Mouse (Mus musculus) left cerebral cortex, adult 11 months (tissue): ENCODE measurements around the gene Dusp16.
A peak's percentile ranks its signal among the peaks of the same experiment; 100 is the strongest.
"Not testable (repeated sequence)": the region's sequence is repeated elsewhere in the genome, so short reads cannot be mapped to it uniquely, and the experiment has no call there.

ENCODE experiments used
- DNase-seq: peaks from one replicate; pipeline ENCODE4 v3.0.0; 2022; ENCODE audit warnings: low spot score

The Dusp16 gene

DNA sequence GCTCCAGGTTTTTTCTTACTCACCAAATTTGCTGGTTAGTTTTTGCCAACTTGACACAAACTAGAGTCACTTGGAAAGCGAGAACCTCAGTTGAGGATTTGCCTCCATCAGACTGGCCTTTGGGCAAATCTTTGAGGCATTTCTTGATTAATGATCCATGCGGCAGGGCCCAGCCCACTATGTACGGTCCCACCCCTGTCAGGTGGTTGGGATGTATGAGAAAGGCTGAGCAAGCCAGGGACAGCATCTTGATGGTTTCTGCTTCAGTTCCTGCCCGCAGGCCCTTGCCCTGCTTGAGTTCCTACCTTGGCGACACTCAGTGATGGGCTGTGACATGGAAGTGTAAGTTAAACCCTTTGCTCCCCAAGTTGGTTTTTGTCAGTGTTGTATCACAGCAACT, 94.2 kb downstream of the Dusp16 start:
- DNase-seq, result no peak

GRCm38 (mm10) chr6:134696554-134696953, 95.9 kb downstream of the Dusp16 start:
- DNase-seq, result no peak

DNA sequence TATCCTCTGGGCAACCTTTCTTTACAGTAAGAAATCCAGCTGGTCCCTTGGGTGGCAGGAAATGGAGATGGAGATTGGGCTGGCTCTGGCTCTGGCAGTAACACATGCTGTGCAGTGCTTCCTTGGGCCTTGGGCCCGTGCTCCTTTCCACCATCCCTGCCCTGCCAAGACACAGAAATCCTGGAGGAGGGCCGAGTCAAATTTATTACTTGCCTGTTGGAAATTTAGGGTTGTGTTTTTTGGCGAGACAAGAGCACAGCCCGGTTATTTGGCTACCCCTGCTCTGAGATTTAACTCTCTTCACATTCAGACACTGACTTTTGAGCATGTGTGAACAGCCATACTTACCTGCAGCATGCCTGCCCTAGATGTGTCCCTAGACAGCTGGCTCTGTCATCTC, 96.3 kb downstream of the Dusp16 start:
- DNase-seq, result no peak

DNA sequence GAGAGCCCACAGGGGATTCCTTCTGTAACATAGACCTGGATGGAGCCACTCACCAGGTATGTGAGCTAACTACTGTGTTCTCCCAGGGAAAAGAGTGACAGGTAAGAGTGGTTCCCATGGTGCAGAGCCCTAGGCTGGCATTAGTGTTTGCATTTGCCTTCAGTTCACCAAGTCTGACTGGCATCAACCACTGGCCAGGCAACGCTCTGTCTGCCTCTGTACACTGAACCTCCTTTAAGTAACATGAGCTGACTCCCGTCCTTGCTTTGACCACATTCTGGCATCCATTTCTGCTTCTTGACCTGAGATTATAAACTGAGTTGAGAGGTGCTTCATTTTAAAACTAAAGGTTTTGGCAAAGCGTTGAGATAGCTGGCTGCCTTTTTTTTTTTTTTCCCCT, 96.8 kb downstream of the Dusp16 start:
- DNase-seq, result no peak

GRCm38 (mm10) chr6:134694988-134695387, 97.4 kb downstream of the Dusp16 start:
- no peak for DNase-seq

DNA sequence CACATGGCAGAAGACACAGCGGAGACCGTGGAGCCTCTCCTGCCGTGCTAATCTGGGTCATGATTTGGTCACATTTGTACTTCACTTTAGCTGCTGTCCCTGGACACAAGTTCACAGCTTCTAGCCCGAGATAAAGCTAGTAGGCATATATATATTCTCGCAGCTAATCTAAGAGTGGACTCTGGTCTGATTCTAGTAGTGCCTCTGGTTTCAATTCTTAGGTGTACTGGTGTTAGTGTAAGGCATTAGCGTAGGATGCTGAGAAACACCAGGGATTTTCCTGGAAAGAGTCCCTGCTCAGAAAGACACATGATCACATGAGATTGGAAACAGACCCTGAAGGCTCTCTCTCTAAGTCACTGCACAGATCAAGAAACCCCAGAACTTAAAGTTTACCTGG, 97.9 kb downstream of the Dusp16 start:
- no peak for DNase-seq

DNA sequence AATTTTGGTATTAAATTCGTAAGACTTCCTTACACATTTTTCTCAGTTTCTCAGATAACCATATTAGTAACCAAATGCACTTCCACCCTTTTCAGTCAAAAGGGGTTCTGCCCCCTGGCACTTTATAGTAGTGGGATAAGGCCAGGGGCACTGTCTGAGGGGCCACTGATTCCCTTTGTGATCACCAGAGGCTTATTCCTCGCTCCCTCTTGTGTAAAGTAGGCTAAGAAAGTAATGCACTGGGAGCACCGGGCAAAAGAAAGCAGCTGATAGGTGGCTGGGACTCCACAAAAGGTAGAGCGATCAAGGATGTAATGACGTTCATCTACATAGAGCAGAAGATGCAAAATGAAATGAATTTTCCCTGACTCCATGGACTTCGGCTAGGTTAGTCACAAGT, 106.9 kb downstream of the Dusp16 start:
- no peak for DNase-seq

- DNase-seq, result no peak
These were observed 107.4 kb downstream of the Dusp16 start for GRCm38 (mm10) chr6:134685040-134685439.

DNA sequence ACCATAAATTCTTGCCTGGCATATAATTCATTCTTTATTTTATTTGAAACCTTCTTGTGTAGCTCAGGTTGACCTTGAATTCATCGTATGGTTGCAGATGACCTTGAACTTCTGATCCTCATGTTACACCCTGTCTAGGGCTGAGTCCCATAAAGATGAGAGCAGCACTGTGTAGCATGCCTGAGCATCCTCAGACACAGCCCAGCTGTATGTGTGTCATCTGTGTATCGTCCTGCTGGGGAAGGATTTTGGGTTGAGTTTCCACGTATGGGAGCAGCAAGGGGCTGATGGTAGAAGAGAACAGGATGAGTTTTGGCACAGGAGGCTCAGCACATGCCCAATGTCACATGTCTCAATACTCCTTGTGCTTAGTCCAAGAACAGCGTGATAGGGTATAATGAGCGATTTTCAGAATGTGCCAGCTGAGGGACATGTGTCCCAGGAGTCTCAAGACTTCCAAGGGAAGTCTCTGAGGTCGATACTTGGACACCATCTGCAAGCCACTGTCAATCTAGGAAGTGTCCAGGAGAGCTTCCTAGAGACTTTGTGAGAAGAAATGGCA, 108.0 kb downstream of the Dusp16 start:
- no peak for DNase-seq

- DNase-seq, result not testable (repeated sequence)
These were observed 113.1 kb downstream of the Dusp16 start for GRCm38 (mm10) chr6:134679330-134679729.

GRCm38 (mm10) chr6:134678037-134678436, 114.4 kb downstream of the Dusp16 start:
- no peak for DNase-seq

- no peak for DNase-seq
These were observed 114.9 kb downstream of the Dusp16 start for GRCm38 (mm10) chr6:134677504-134677903.

- not testable (repeated sequence) for DNase-seq
These were observed 118.7 kb downstream of the Dusp16 start for GRCm38 (mm10) chr6:134673712-134674111.

GRCm38 (mm10) chr6:134670881-134671411, 121.5 kb downstream of the Dusp16 start:
- DNase-seq, result no peak

GRCm38 (mm10) chr6:134669179-134669865, 123.1 kb downstream of the Dusp16 start:
- peak; percentile 25 for DNase-seq

DNA sequence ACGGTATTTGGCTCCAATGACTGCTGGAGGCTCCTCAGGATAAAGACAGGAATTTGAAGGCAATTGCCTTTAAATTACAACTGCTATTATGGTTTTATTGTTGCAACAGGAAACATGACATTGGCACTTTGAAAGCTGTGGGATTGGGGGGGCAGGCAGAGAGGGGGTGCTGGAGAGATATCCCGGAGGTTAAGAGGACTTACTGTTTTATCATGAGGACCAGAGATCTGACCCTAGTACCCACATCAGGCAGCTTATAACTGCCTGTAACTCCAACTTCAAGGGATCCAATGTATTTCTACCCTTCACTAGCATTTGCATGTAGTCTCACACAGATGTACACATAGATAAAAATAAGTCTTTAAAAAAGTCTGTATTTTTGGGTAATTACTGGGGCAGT, 123.9 kb downstream of the Dusp16 start:
- DNase-seq, result no peak

DNA sequence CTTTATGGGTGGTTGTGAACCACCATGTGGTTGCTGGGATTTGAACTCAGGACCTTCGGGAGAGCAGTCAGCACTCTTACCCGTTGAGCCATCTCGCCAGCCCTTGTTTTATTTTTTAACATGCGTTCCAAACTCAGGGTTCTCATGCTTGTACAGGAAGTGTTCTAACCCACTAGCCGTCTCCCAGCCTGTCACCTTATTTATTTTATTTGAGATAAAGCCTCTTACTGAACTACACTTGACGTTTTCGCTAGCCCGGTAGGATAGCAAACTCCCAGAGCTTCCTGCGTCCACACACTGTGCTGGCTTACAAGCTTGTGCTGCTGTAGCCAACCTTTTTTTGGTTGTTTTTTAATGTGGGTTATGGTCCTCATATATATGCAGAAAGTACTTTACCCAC, 126.6 kb downstream of the Dusp16 start:
- no peak for DNase-seq
